In the genomic region with DNA sequence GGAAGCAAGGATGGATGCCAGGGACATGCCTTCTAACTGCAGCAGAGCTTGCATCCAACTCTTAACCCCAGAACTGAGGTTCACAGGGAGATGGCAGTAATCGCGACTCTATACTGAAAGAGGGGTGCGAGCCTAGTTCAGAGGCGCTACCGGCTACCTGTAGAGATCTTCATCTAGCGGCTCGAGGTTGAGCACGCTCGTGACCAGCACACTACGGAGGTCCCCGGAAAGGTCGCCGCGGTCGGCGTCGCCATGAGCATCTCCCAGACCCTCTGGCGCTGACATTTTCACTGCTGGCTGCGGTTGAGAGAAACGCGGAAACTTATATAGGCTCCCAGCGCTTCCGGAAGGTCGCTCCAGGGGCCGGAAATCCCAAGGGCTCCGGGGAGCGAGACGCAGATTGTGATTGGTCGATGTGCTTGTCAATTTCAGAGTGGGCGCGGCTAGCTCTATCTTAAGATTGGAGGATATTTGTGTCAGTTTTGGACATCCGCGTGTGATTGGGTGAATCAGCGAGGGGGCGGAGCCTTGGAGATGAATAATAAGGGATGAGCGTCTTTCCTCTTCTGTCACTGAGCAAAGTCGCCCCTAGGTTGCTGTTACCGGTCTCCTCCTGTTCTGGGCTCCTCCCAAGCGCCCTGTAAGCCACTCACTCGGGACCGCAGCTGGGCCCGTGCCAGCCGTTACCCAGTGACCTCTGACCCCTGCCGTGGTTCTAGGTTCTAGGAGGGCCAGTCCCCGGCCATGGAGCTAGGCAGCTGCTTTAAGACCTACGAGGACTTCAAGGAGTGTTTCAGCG, we compare ENCODE assay signal across 7 mouse cellular contexts. TPM values are rescaled to one million over a fixed set of nuclear protein-coding genes. Genes with fewer than 3 reads are reported as not detected.
DNase-seq lines count a peak whose midpoint lies in the region; ATAC-seq lines count a peak whose summit lies in the region.

Acot8 (minus strand) TSS at position 350 of the 799 bp plus-strand sequence.
Zswim3 (plus strand) TSS at position 566 of the 799 bp plus-strand sequence.

- peak within 1 kb of the TSS; percentile 65 for H3K4me3 ChIP-seq in intestine, embryonic 15.5 days (replicated peaks)
- peak within 1 kb of the TSS; percentile 74 for H3K4me3 ChIP-seq in midbrain, embryonic 10.5 days

- intact Hi-C loops in left cerebral cortex, postnatal 25 days (cut with DNase I), result loop anchor here (2.0 kb wide), 1 partner anchor 18 kb away; the partner anchor contains the start of gene Zswim1

- H3K9ac ChIP-seq in intestine, embryonic 15.5 days, result peak within 1 kb of the TSS; percentile 76

- H3K36me3 ChIP-seq in intestine, embryonic 15.5 days, result 0 out of 2 replicates have a peak, but pooled peaks cover 4% of the 10 kb centered on the region
- H3K36me3 ChIP-seq in midbrain, embryonic 10.5 days, result peaks cover 42% of the 10 kb centered on the region

- H3K27ac ChIP-seq in intestine, embryonic 15.5 days, result peak within 1 kb of the TSS; percentile 83
- peak within 1 kb of the TSS; percentile 90 for H3K27ac ChIP-seq in midbrain, embryonic 10.5 days (replicated peaks)

- DNase-seq in adrenal gland, adult 18-20 months (ENCODE audit: low spot score in 2 of 2), result peak; percentile 95 to 97
- DNase-seq in embryo, embryonic 11 days, result peak; percentile 98
- DNase-seq in gastrocnemius, postnatal 25 days, result peak; percentile 96
- DNase-seq in left cerebral cortex, postnatal 25 days (ENCODE audit: low spot score in 2 of 2), result peak; percentile 99
- DNase-seq in midbrain, embryonic 10.5 days (ENCODE audit: low spot score), result peak; percentile 97
- DNase-seq in right cerebral cortex, postnatal 4 days, result peak; percentile 96

- WGBS in intestine, embryonic 15.5 days, result under 1% methylated on average over 47 of the region's 47 CpGs
- WGBS in midbrain, embryonic 10.5 days, result under 1% methylated on average over 47 of the region's 47 CpGs

- H3K4me2 ChIP-seq in intestine, embryonic 15.5 days (replicated peaks), result peak within 1 kb of the TSS; percentile 65

- H3K4me1 ChIP-seq in intestine, embryonic 15.5 days (replicated peaks), result peaks cover 15% of the 10 kb centered on the region
- H3K4me1 ChIP-seq in midbrain, embryonic 10.5 days, result peaks cover 26% of the 10 kb centered on the region

- H3K27me3 ChIP-seq in intestine, embryonic 15.5 days (replicated peaks), result no peaks in the 10 kb centered on the region
- H3K27me3 ChIP-seq in midbrain, embryonic 10.5 days (ENCODE audit: low read depth, poor library complexity, severe bottlenecking), result no peaks in the 10 kb centered on the region

- ATAC-seq in intestine, embryonic 15.5 days, result peak; percentile 97

- H3K9me3 ChIP-seq in intestine, embryonic 15.5 days, result no peaks in the 10 kb centered on the region
- no peaks in the 10 kb centered on the region for H3K9me3 ChIP-seq in midbrain, embryonic 10.5 days (replicated peaks)

RNA-seq across cellular contexts. Expression of gene Acot8, which starts in this region (rescaled TPM):
- total RNA-seq in adrenal gland, adult 18-20 months (2021), result 10 to 100 TPM; 32.6 to 36.6 TPM
- total RNA-seq in gastrocnemius, postnatal 25 days (2021), result 1 to 10 TPM; 8.0 to 9.1 TPM
- polyA plus RNA-seq in intestine, embryonic 15.5 days (2015; fragmentation: Nextera tagmentation; extraction: Ambion mirVana), result 23.6 and 29.7 TPM in 2 replicates
- total RNA-seq in left cerebral cortex, postnatal 25 days (2021), result 10 to 100 TPM; 22.4 to 29.7 TPM
- polyA plus RNA-seq in midbrain, embryonic 10.5 days (2016; fragmentation: Nextera tagmentation; extraction: Ambion mirVana), result 14.9 and 15.3 TPM in 2 replicates

RNA-seq across cellular contexts. Expression of gene Zswim3, which starts in this region (rescaled TPM):
- total RNA-seq in adrenal gland, adult 18-20 months (2021), result 1 to 10 TPM; 4.2 to 5.3 TPM
- total RNA-seq in gastrocnemius, postnatal 25 days (2021), result 1 to 10 TPM; 1.4 TPM
- 8.1 and 9.0 TPM in 2 replicates for polyA plus RNA-seq in intestine, embryonic 15.5 days (2015; fragmentation: Nextera tagmentation; extraction: Ambion mirVana)
- total RNA-seq in left cerebral cortex, postnatal 25 days (2021), result 1 to 10 TPM; 8.8 to 9.6 TPM
- polyA plus RNA-seq in midbrain, embryonic 10.5 days (2016; fragmentation: Nextera tagmentation; extraction: Ambion mirVana), result 9.7 and 11.6 TPM in 2 replicates

Comparison
In these comparisons a context has a peak if more than half of its experiments do, and no peak if none do; other contexts are left out.
1. Peak in every context shown above with its lines: DNase-seq, ATAC-seq, H3K4me3 ChIP-seq and H3K27ac ChIP-seq.